Mouse (Mus musculus) forebrain, embryonic 15.5 days (tissue): ENCODE measurements around the gene Snw1. TPM values are rescaled to one million over a fixed set of nuclear protein-coding genes. Genes with fewer than 3 reads are reported as not detected.
A peak's percentile ranks its signal among the peaks of the same experiment; 100 is the strongest.
"Not testable (repeated sequence)": the region's sequence is repeated elsewhere in the genome, so short reads cannot be mapped to it uniquely, and the experiment has no call there.

Source experiments
- ATAC-seq: fragments of 200-750 bp; cut with Nextera tagmentation; replicated peaks from 2 replicates; pipeline ENCODE4 v1.8.0; 2017; ENCODE audit warnings: mild to moderate bottlenecking, moderate TSS enrichment, moderate library complexity
- H3K27ac ChIP-seq: fragments of 300-500 bp; sonication (generic); replicated peaks from 2 replicates; pipeline ENCODE4 v1.5.1; 2015; ENCODE audit warnings: mild to moderate bottlenecking, inconsistent platforms
- H3K27me3 ChIP-seq: fragments of 300-500 bp; sonication (generic); 2 replicates; pipeline ENCODE4 v1.6.1; 2015; ENCODE audit warnings: inconsistent platforms
- H3K36me3 ChIP-seq: fragments of 300-500 bp; sonication (generic); 2 replicates; pipeline ENCODE4 v1.6.1; 2015; ENCODE audit warnings: mild to moderate bottlenecking, inconsistent platforms
- H3K4me1 ChIP-seq: fragments of 300-500 bp; sonication (generic); 2 replicates; pipeline ENCODE4 v1.6.1; 2015; ENCODE audit warnings: inconsistent platforms
- H3K4me2 ChIP-seq: fragments of 300-500 bp; sonication (generic); replicated peaks from 2 replicates; pipeline ENCODE4 v1.6.1; 2015; ENCODE audit warnings: mild to moderate bottlenecking, inconsistent platforms
- H3K4me3 ChIP-seq: fragments of 300-500 bp; sonication (generic); 2 replicates; pipeline ENCODE4 v1.5.1; 2015; ENCODE audit warnings: mild to moderate bottlenecking, inconsistent platforms
- H3K9ac ChIP-seq: fragments of 300-500 bp; sonication (generic); replicated peaks from 2 replicates; pipeline ENCODE4 v1.6.1; 2015; ENCODE audit warnings: mild to moderate bottlenecking, inconsistent platforms
- H3K9me3 ChIP-seq: fragments of 300-500 bp; sonication (generic); 2 replicates; pipeline ENCODE4 v1.6.1; 2016; ENCODE audit warnings: inconsistent platforms
- WGBS: fragments of 180-500 bp; shearing (Covaris S2); methylation state at CpG from one replicate; pipeline ENCODE4 v1.1.7; 2015; ENCODE audit warnings: mixed read lengths; 5-methylcytosine and 5-hydroxymethylcytosine counted together
- polyA plus RNA-seq: library from polyadenylated mRNA; unstranded; fragments of >200 nt; fragmentation: Nextera tagmentation; extraction: Ambion mirVana; gene quantifications from 2 replicates; pipeline ENCODE4 v1.2.1, GENCODE M21; 2015

Gene Snw1
- 127 and 128 TPM in 2 replicates for polyA plus RNA-seq

DNA sequence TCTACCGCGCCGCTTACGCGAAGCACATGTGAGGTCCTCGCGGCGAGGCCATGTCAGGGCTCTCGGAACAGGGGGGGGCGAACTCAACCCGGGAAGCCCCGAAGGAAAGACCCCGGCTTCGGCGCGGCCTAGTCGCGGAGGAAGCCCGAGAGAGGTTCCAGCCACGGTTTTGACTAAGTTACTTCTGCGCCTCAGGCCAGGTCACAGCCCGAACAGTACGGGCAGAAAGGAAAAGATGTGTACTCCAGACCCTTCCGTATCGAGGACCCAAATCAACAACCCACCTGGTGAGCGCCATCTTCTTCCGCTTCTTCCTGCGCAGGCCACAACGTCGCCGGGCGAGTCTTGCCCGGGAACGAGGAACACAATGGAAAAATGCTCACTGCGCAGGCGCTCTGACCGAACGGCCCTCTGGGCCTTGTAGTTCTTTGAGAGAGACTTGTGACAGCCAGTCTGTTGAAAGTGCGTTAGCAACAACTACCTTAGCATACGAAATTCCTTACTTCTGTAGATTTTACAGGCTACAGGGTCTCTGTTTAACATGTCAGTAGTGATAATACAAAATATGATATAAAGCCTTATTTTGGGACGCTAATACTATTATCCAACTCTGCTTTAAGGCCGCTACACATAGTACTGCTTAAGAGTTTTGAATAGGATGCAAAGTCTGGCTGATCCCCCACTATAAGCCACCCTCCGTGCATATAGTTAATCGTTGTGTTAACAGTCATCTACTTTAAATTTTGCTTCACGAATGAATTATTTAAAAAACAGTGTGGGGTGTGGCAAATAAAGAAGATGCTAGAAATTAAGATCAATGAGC lies at the start of gene Snw1:
Gene Snw1 (minus strand): TSS at position 311 of the 823 bp plus-strand sequence.
- H3K4me3 ChIP-seq, result peak within 1 kb of the TSS; percentile 62
- peak; percentile 98 for ATAC-seq
- 3% methylated on average over 45 of the region's 45 CpGs for WGBS
- peak within 1 kb of the TSS; percentile 88 for H3K27ac ChIP-seq
- no peaks in the 10 kb centered on the region for H3K9me3 ChIP-seq
- H3K9ac ChIP-seq, result peak within 1 kb of the TSS; percentile 75
- H3K4me1 ChIP-seq, result peaks cover 16% of the 10 kb centered on the region
- H3K27me3 ChIP-seq, result no peaks in the 10 kb centered on the region
- H3K4me2 ChIP-seq, result peak within 1 kb of the TSS; percentile 43
- H3K36me3 ChIP-seq, result peaks cover 14% of the 10 kb centered on the region

DNA sequence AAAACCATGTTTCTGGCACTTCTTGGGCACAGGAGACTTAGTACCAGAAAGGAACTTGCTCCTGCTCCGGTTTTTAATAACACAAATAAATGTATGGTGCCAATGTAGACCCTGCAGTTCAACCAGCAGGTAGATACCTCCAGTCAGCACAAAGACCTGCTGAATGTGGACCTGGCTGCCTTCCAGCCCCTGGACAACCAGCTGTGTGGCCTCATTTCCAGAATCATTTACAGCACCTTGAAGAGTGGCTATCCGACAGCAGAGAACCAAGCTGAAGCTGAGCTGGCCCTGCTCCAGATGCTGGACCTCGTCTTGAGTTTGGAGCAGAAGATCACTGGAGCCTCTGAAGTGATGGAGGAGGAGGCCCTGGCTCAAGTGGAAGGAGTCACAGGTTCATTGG lies 47.5 kb upstream of the Snw1 start:
- H3K4me1 ChIP-seq, H3K9ac ChIP-seq, H3K27ac ChIP-seq, H3K27me3 ChIP-seq, H3K36me3 ChIP-seq, ATAC-seq, H3K4me3 ChIP-seq, H3K9me3 ChIP-seq, H3K4me2 ChIP-seq: not testable (repeated sequence)
- 68% methylated on average over 3 of the region's 3 CpGs for WGBS

DNA sequence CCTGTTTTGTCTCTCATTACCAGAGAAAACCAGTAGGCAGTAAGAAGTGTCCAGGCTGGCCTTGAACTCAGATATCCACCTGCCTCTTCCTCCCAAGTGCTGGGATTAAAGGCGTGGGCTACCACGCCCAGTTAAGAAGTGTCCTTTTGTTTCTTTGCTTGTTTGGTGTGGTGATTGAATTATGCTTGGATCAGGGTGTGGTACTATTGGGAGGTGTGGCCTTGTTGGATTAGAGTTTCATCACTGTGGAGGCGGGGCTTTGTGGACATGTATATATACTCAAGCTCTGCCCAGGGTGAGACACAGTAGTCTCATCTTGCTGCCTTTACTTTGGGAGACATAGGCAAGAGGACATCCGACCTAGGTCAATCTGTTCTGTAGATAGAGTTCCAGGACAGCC lies 41.9 kb upstream of the Snw1 start, which contains the start of gene Gm8300:
Gene Gm8300 (plus strand): TSS at position 301 of the 400 bp plus-strand sequence.
- not testable (repeated sequence) for H3K36me3 ChIP-seq, H3K4me1 ChIP-seq, H3K4me2 ChIP-seq, H3K27ac ChIP-seq, H3K4me3 ChIP-seq, H3K9ac ChIP-seq, H3K27me3 ChIP-seq, ATAC-seq, H3K9me3 ChIP-seq
- 79% methylated on average over 4 of the region's 4 CpGs for WGBS

DNA sequence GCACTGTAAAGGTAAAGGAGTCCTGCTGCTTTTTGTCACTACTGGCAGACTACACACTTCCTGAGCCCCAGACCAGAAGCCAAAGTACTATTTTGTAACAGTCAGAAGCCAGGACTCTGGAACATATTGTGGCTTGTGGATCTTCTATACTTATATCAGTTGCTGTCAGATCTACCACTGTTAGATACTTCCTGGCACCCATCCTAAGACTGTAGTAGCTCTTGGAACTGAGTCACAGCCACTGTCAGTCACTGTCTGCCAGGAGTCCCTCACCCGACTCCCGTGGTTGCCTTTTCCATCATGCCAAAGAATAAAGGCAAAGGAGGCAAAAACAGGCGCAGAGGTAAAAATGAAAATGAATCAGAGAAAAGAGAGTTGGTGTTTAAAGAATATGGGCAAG lies 22.3 kb upstream of the Snw1 start, which contains the start of gene Gm5788:
Gene Gm5788 (plus strand): TSS at position 301 of the 400 bp plus-strand sequence.
- H3K36me3 ChIP-seq, H3K27me3 ChIP-seq, H3K9ac ChIP-seq, H3K4me2 ChIP-seq, H3K9me3 ChIP-seq, ATAC-seq, H3K27ac ChIP-seq, H3K4me3 ChIP-seq, H3K4me1 ChIP-seq: not testable (repeated sequence)
- 81% methylated on average over 3 of the region's 3 CpGs for WGBS

DNA sequence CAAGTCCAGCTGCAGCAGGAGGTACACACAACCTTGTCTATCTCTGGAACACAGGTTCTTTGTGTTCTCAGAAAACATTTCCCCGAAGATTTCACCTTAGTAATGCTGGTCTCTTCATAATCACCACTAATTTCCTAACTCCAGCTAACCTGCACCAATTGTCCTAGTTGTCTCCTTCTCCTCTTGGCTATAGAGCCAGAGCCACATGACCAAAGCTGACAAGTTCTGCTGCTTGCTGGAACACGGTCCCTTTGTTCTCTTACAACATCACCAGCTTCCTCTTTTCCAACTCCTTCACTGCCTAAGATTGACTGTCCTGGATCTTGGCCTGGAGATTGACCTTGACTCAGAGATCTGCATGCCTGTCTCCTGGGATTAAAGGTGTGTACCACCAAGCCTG lies 16.6 kb upstream of the Snw1 start:
- H3K27ac ChIP-seq, H3K36me3 ChIP-seq, H3K4me3 ChIP-seq, H3K4me2 ChIP-seq, H3K9me3 ChIP-seq, H3K4me1 ChIP-seq, ATAC-seq, H3K27me3 ChIP-seq, H3K9ac ChIP-seq: not testable (repeated sequence)
- WGBS, result 72% methylated on average over 2 of the region's 2 CpGs

DNA sequence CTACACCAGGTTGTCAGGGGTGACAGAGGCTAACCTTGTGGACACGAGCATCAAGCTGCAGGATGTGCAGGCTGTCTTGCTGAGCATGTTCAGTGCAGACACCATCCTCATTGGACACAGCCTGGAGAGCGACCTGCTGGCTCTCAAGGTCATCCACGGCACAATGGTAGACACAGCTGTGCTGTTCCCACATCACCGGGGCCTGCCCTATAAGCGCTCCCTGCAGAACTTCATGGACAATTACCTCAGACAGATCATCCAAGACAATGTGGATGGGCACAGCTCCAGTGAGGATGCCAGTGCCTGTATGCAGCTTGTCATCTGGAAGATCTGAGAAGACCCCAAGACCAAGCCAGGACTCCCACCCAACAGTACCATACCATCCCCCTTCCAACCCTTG lies 10.4 kb upstream of the Snw1 start:
- not testable (repeated sequence) for H3K4me1 ChIP-seq, ATAC-seq, H3K9me3 ChIP-seq, H3K4me3 ChIP-seq, H3K27me3 ChIP-seq, H3K9ac ChIP-seq, H3K4me2 ChIP-seq, H3K36me3 ChIP-seq, H3K27ac ChIP-seq
- WGBS, result 86% methylated on average over 5 of the region's 5 CpGs

DNA sequence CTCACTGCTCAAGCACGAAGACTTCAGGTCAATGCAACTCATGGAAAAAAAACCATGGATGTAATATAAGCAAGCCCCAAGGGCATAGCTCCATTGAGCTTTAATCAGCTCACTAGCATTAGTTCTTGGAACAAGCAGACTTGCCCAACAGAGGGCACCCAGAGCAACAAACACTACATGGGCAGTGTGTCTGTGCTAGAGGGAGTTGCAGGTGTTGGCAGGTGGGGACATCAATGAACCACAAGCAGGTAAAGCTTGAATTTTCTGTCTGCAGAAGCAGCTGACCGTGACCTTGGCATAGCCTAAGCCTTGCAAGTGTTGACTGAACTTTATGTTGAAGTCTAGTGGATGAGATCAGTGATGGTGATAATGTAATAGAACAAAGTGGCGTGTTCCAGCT lies 2.7 kb upstream of the Snw1 start:
- Histone ChIP-seq H3K36me3 (no peaks in the 10 kb centered on the region), H3K9me3 (no peaks in the 10 kb centered on the region), H3K4me2 (no peak overlapping the region), H3K9ac (no peak overlapping the region), H3K27me3 (no peaks in the 10 kb centered on the region), H3K27ac (no peak overlapping the region), H3K4me3 (no peak overlapping the region), H3K4me1 (peaks cover 16% of the 10 kb centered on the region)
- no peak for ATAC-seq
- 79% methylated on average over 3 of the region's 3 CpGs for WGBS

DNA sequence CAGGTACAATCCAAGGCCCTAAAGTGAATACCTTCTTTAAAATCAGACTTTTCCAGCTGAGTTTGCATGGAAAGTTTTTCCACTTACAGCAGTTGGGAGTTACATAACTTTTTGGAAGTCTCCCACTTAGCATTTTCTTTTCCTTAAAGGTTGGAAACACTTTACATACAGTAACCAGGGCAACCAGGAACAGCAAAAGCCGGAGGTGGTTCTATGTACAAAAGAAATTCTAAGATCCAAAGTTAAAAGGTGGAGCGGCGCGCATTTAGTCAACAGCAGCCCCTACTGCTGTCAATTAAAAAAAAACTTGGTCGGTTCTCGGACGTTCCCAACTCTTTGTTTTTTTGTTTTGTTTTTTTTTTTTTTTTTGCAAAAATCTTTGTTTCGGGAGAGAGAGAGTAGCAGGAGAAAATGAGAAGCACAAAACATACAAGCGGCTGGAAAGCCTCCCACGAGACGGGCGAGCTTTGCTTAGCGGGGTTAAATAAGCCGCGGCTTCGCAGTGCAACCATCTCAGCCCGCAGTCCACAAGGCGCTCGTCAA lies 582 bp downstream of the Snw1 start:
- Histone ChIP-seq H3K4me2 (peak overlapping the region; percentile 43), H3K27me3 (no peaks in the 10 kb centered on the region), H3K27ac (peak overlapping the region; percentile 88), H3K36me3 (peaks cover 19% of the 10 kb centered on the region), H3K4me3 (peak overlapping the region; percentile 62), H3K9ac (peak overlapping the region; percentile 75), H3K4me1 (peaks cover 16% of the 10 kb centered on the region), H3K9me3 (no peaks in the 10 kb centered on the region)
- ATAC-seq, result no peak
- 0% methylated on average over 19 of the region's 19 CpGs for WGBS

DNA sequence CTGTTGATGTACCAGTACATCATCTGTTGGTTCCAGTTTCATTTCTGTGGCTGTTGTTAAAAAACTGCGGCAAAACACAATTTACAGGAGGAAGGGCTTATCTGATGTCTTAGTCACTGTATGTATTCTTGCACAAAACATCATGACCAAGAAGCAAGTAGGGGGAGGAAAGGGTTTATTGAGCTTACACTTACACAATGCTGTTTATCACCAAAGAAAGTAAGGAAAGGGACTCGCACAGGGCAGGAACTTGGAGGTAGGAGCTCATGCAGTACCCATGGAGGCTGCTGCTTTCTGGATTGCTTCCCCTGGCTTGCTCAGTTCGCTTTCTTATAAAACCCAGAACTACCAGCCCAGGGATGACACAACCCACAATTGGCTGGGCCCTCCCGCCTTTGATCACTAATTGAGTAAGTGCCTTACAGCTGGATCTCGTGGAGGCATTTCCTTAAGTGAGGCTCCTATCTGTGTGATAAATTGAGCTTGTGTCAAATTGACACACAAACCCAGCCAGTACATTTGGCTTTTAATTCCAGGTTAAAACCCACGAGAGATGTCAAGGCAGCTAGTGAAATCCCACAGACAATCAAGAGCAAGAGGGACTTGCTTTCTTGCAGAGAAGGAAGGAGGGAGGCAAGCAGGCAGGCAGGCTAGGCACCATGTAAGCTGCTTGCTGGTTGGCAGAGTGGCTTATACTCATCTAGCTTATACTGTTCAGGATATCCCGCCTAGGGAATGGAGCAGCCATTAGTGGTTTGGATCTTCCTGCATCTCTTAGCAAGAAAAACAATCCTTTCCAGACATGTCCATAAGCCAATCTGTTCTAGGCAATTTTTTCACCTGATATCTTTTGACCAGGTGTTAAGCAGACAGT lies 1.6 kb downstream of the Snw1 start:
- 71% methylated on average over 7 of the region's 7 CpGs for WGBS
- Histone ChIP-seq H3K27ac (no peak overlapping the region), H3K9me3 (no peaks in the 10 kb centered on the region), H3K4me3 (peak overlapping the region; percentile 62; the same call in 1 of the 2 replicates), H3K9ac (peak overlapping the region; percentile 75; the same call in 1 of the 2 replicates), H3K36me3 (peaks cover 23% of the 10 kb centered on the region), H3K4me2 (peak overlapping the region; percentile 43), H3K27me3 (no peaks in the 10 kb centered on the region), H3K4me1 (peaks cover 16% of the 10 kb centered on the region)
- ATAC-seq, result no peak

DNA sequence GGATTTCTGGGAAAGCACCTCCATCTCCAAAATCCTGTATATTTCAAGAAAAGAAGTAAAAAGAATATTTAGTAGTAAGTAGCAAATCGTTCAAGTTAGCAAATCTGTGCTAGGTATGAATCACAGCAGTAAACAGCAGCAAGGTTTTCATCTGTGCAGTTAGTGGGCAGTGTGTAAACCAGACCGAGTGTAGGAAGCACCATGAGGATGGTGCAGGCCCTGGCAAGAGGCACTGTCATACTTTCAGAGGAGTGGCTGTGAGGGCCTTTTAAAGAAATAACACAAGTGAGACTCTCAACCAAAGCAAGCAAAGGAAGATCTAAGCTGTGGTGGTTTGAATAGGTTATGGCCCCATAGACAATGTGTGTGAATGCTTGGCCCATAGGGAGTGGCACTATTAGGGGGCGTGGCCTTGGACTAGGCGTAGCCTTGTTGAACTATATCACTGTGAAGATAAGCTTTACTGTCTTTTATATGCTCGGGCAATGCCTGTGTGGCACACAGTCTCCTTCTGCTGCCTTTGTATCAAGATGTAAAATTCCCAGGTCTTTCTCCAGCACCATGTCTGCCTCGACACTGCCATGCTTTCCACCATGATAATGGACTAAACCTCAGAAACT lies 7.3 kb downstream of the Snw1 start:
- Histone ChIP-seq H3K36me3 (peaks cover 72% of the 10 kb centered on the region), H3K9ac (no peak overlapping the region), H3K27me3 (no peaks in the 10 kb centered on the region), H3K4me1 (no peaks in the 10 kb centered on the region), H3K4me2 (no peak overlapping the region), H3K9me3 (no peaks in the 10 kb centered on the region), H3K27ac (no peak overlapping the region), H3K4me3 (no peak overlapping the region)
- ATAC-seq, result no peak
- 93% methylated on average over 6 of the region's 6 CpGs for WGBS

DNA sequence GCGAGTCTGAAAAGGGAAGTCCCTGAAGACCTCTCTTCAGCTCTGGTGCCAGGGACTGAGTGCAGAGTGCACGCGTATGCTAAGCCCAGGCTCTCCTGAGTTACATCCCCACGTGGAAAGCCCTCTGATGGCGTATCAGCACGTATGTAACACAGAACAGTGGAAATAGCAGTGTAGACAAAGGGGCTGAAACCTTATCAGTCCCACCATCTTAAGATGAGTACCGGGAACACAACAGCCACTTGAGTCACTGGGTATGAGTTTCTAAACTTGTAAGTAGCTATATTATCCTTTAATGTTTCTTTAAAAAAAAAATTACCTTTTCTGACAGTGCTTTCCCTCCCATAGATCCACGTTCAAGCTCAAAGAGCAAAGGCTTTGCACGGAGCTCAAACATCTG lies 22.6 kb downstream of the Snw1 start:
- Histone ChIP-seq H3K36me3 (peaks cover 82% of the 10 kb centered on the region), H3K4me2 (no peak overlapping the region), H3K4me3 (no peak overlapping the region), H3K9me3 (no peaks in the 10 kb centered on the region), H3K9ac (no peak overlapping the region), H3K27ac (no peak overlapping the region), H3K27me3 (no peaks in the 10 kb centered on the region), H3K4me1 (peaks cover 9% of the 10 kb centered on the region)
- WGBS, result 90% methylated on average over 9 of the region's 9 CpGs
- ATAC-seq, result no peak
